Mouse (Mus musculus) G1E-ER4 (cell line): ENCODE data around the gene Mfsd2b. TPM values are rescaled to one million over a fixed set of nuclear protein-coding genes. Genes with fewer than 3 reads are reported as not detected.

Source experiments
- GATA1 ChIP-seq: IDR thresholded peaks from one replicate; pipeline ENCODE4 v1.8.0; 2012; ENCODE audit warnings: low read length, inconsistent platforms
- polyA plus RNA-seq: library from polyadenylated mRNA; stranded (reverse); fragments of >175 nt; gene quantifications from 2 replicates; pipeline ENCODE4 v1.2.3, GENCODE M21; 2012

The Mfsd2b gene
- polyA plus RNA-seq, 1 experiment = 223 TPM

- no peak for TF ChIP-seq GATA1
These were observed 31.1 kb downstream of the Mfsd2b start, which contains the start of gene Wdcp for GRCm38 (mm10) chr12:4842890-4843597. Gene Wdcp (plus strand): TSS chr12:4843303.

- no peak for TF ChIP-seq GATA1
These were observed 31.7 kb downstream of the Mfsd2b start for GRCm38 (mm10) chr12:4842456-4842855.

- TF ChIP-seq GATA1 = no peak
These were observed 32.7 kb downstream of the Mfsd2b start, which contains the start of gene Fkbp1b for GRCm38 (mm10) chr12:4841392-4841887. Gene Fkbp1b (minus strand): TSS chr12:4841591.

GRCm38 (mm10) chr12:4840741-4841140, 33.4 kb downstream of the Mfsd2b start:
- TF ChIP-seq GATA1 = no peak

GRCm38 (mm10) chr12:4840010-4840409, 34.1 kb downstream of the Mfsd2b start:
- TF ChIP-seq GATA1 = no peak

GRCm38 (mm10) chr12:4836959-4837358, 37.2 kb downstream of the Mfsd2b start:
- no peak for TF ChIP-seq GATA1

GRCm38 (mm10) chr12:4827256-4827655, 46.9 kb downstream of the Mfsd2b start:
- TF ChIP-seq GATA1 = no peak

- TF ChIP-seq GATA1 = no peak
These were observed 56.6 kb downstream of the Mfsd2b start, which contains the start of gene Sf3b6 for GRCm38 (mm10) chr12:4817361-4818101. Gene Sf3b6 (plus strand): TSS chr12:4817544.

GRCm38 (mm10) chr12:4816680-4817360, 57.3 kb downstream of the Mfsd2b start:
- no peak for TF ChIP-seq GATA1

GRCm38 (mm10) chr12:4813636-4814035, 60.5 kb downstream of the Mfsd2b start:
- no peak for TF ChIP-seq GATA1

Other genes starting within 250 kb of the Mfsd2b start
- gene Fam228a, start 135.9 kb downstream of the Mfsd2b start, polyA plus RNA-seq = not detected in 2 replicates
- gene Pfn4, start 105.3 kb downstream of the Mfsd2b start, polyA plus RNA-seq = not detected in 2 replicates
- not detected in 2 replicates for gene Fam228b, start 105.1 kb downstream of the Mfsd2b start, polyA plus RNA-seq
- 4.5 and 8.0 TPM in 2 replicates for gene Sf3b6, start 56.8 kb downstream of the Mfsd2b start, polyA plus RNA-seq
- gene Fkbp1b, start 32.8 kb downstream of the Mfsd2b start, polyA plus RNA-seq = 4.8 and 6.2 TPM in 2 replicates
- gene Wdcp, start 31.1 kb downstream of the Mfsd2b start, polyA plus RNA-seq = 0.57 and 3.3 TPM in 2 replicates
- 18.4 and 37.7 TPM in 2 replicates for gene Ubxn2a, start 33.3 kb upstream of the Mfsd2b start, polyA plus RNA-seq
- gene Atad2b, start 43.0 kb upstream of the Mfsd2b start, polyA plus RNA-seq = 44.9 and 64.8 TPM in 2 replicates